Mouse (Mus musculus): ENCODE measurements around the gene Cacng8. TPM values are rescaled to one million over a fixed set of nuclear protein-coding genes. Genes with fewer than 3 reads are reported as not detected.

The Cacng8 gene
- polyA plus RNA-seq, 1 experiment = 0.82 TPM

GRCm38 (mm10) chr7:3368311-3368710, 22.2 kb upstream of the Cacng8 start:
- no peaks in the 10 kb centered on the region for H3K27me3 ChIP-seq (ENCODE audit: control insufficient read depth, insufficient read depth, low read length)
- DNase-seq = no peak
- no peak overlapping the region for H3K4me3 ChIP-seq (ENCODE audit: control insufficient read depth, insufficient read depth, low read length)
- no peaks in the 10 kb centered on the region for H3K4me1 ChIP-seq (replicated peaks; ENCODE audit: control insufficient read depth, insufficient read depth, low read length)
- WGBS = 70% methylated on average over 12 of the region's 12 CpGs
- TF ChIP-seq CTCF (IDR thresholded peaks at IDR 0.05; ENCODE audit: borderline replicate concordance, control insufficient read depth, extremely low read depth, insufficient read depth, low read length, poor library complexity) = no peak
- no peak for TF ChIP-seq POLR2A (IDR thresholded peaks at IDR 0.05; ENCODE audit: control insufficient read depth, extremely low read depth, insufficient read depth, low read length, poor library complexity)
- no peaks in the 10 kb centered on the region for H3K36me3 ChIP-seq (ENCODE audit: control insufficient read depth, insufficient read depth, low read length)
- H3K27ac ChIP-seq (ENCODE audit: control insufficient read depth, insufficient read depth, low read length) = no peak overlapping the region

DNA sequence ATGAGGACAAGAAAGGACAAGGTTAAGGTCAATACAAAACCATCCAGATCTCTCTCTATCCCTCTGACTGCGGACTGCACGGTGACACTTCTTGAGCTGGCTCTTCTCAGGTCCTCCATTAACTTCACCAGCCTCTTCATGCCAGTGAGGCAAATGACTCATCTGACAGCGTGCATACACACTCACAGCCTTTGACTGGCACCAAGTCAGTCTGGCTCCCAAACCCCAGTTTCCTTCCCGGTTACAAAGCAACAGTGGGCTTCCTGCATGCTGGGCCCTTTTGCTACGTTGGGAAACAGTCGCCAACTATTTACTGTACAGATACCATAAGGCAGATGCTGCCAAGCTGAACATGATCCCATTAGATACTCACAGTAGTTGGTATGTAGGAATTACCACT, 21.3 kb upstream of the Cacng8 start:
- 39% methylated on average over 6 of the region's 6 CpGs for WGBS
- TF ChIP-seq POLR2A (IDR thresholded peaks at IDR 0.05; ENCODE audit: control insufficient read depth, extremely low read depth, insufficient read depth, low read length, poor library complexity) (no peak), CTCF (IDR thresholded peaks at IDR 0.05; ENCODE audit: borderline replicate concordance, control insufficient read depth, extremely low read depth, insufficient read depth, low read length, poor library complexity) (no peak)
- no peak overlapping the region for H3K27ac ChIP-seq (ENCODE audit: control insufficient read depth, insufficient read depth, low read length)

DNA sequence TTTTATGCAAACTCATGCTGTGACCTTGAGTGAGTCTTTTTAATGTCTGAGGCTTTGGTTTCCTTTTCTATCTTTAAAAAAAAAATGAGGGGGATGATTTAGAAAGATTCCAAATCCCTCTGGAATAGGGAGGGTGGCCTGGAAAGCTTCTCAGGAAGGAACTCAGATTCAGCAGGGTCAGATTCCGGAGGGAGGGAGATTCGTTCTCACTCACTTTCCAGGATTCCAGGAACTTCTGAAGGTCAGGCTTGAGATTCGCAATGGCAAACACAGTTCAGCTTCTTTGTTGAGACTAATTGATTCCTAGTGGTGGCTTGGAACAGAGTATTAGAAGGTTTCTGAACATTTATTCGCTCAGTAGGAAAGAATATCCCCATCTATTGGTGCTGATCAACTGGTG, 20.1 kb upstream of the Cacng8 start:
- TF ChIP-seq POLR2A (IDR thresholded peaks at IDR 0.05; ENCODE audit: control insufficient read depth, extremely low read depth, insufficient read depth, low read length, poor library complexity) (no peak), CTCF (IDR thresholded peaks at IDR 0.05; ENCODE audit: borderline replicate concordance, control insufficient read depth, extremely low read depth, insufficient read depth, low read length, poor library complexity) (no peak)
- Histone ChIP-seq H3K36me3 (ENCODE audit: control insufficient read depth, insufficient read depth, low read length) (no peaks in the 10 kb centered on the region), H3K27me3 (ENCODE audit: control insufficient read depth, insufficient read depth, low read length) (no peaks in the 10 kb centered on the region), H3K27ac (ENCODE audit: control insufficient read depth, insufficient read depth, low read length) (no peak overlapping the region), H3K4me3 (ENCODE audit: control insufficient read depth, insufficient read depth, low read length) (no peak overlapping the region), H3K4me1 (replicated peaks; ENCODE audit: control insufficient read depth, insufficient read depth, low read length) (no peaks in the 10 kb centered on the region)
- DNase-seq = no peak
- 86% methylated on average over 4 of the region's 4 CpGs for WGBS

More for the DNA sequence above, 21.3 kb upstream of the Cacng8 start:
- DNase-seq = no peak
- no peaks in the 10 kb centered on the region for H3K27me3 ChIP-seq (ENCODE audit: control insufficient read depth, insufficient read depth, low read length)
- no peak overlapping the region for H3K4me3 ChIP-seq (ENCODE audit: control insufficient read depth, insufficient read depth, low read length)
- no peaks in the 10 kb centered on the region for H3K4me1 ChIP-seq (replicated peaks; ENCODE audit: control insufficient read depth, insufficient read depth, low read length)
- no peaks in the 10 kb centered on the region for H3K36me3 ChIP-seq (ENCODE audit: control insufficient read depth, insufficient read depth, low read length)

DNA sequence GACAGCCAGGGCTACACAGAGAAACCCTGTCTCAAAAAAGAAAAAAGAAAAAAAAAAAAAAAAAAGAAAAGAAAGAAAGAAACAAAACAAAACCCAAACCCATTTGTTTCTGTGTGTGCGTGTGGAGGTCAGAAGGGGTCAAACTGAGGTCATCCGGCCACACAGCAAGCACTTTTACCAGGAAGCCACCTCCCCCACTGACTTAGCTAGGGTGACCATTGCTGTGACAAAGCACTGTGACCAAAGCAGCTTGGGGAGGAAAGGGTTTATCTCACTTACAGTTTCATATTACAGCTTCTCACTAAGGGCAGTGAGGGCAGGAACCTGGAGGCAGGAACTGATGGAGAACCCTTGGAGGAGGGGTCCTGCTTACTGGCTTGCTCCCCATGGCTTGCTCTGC, 18.1 kb upstream of the Cacng8 start:
- no peak for TF ChIP-seq CTCF (IDR thresholded peaks at IDR 0.05; ENCODE audit: borderline replicate concordance, control insufficient read depth, extremely low read depth, insufficient read depth, low read length, poor library complexity)
- no peak for TF ChIP-seq POLR2A (IDR thresholded peaks at IDR 0.05; ENCODE audit: control insufficient read depth, extremely low read depth, insufficient read depth, low read length, poor library complexity)
- DNase-seq = no peak
- Histone ChIP-seq H3K36me3 (ENCODE audit: control insufficient read depth, insufficient read depth, low read length) (no peaks in the 10 kb centered on the region), H3K27ac (ENCODE audit: control insufficient read depth, insufficient read depth, low read length) (no peak overlapping the region), H3K4me1 (replicated peaks; ENCODE audit: control insufficient read depth, insufficient read depth, low read length) (no peaks in the 10 kb centered on the region), H3K4me3 (ENCODE audit: control insufficient read depth, insufficient read depth, low read length) (no peak overlapping the region), H3K27me3 (ENCODE audit: control insufficient read depth, insufficient read depth, low read length) (no peaks in the 10 kb centered on the region)
- 96% methylated on average over 2 of the region's 2 CpGs for WGBS

DNA sequence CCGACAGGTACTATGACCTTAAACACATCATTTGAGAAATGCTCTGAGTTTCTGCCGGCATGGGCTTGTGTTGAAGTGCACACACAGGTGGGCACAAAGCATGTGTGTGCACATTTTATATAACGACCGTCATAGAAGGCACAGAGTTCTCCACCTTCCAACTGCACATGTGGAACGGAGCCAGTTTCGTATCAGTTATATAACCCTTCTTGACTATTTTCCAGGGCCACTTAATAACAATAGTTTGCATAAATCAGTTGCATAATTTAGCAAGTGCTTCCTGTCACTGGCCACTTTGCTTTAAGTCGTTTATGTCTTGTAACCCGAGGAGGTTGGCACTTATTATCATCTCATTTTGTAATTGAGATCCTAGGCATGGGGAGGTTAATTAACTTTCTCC, 16.7 kb upstream of the Cacng8 start:
- H3K27ac ChIP-seq (ENCODE audit: control insufficient read depth, insufficient read depth, low read length) = no peak overlapping the region
- WGBS = 84% methylated on average over 8 of the region's 8 CpGs
- H3K4me1 ChIP-seq (replicated peaks; ENCODE audit: control insufficient read depth, insufficient read depth, low read length) = no peaks in the 10 kb centered on the region
- no peaks in the 10 kb centered on the region for H3K36me3 ChIP-seq (ENCODE audit: control insufficient read depth, insufficient read depth, low read length)
- H3K27me3 ChIP-seq (ENCODE audit: control insufficient read depth, insufficient read depth, low read length) = no peaks in the 10 kb centered on the region
- TF ChIP-seq POLR2A (IDR thresholded peaks at IDR 0.05; ENCODE audit: control insufficient read depth, extremely low read depth, insufficient read depth, low read length, poor library complexity) (no peak), CTCF (IDR thresholded peaks at IDR 0.05; ENCODE audit: borderline replicate concordance, control insufficient read depth, extremely low read depth, insufficient read depth, low read length, poor library complexity) (no peak)
- H3K4me3 ChIP-seq (ENCODE audit: control insufficient read depth, insufficient read depth, low read length) = no peak overlapping the region
- no peak for DNase-seq

GRCm38 (mm10) chr7:3376831-3377230, 13.7 kb upstream of the Cacng8 start:
- no peaks in the 10 kb centered on the region for H3K27me3 ChIP-seq (ENCODE audit: control insufficient read depth, insufficient read depth, low read length)
- no peak overlapping the region for H3K27ac ChIP-seq (ENCODE audit: control insufficient read depth, insufficient read depth, low read length)
- peak; percentile 44 for DNase-seq
- TF ChIP-seq POLR2A (IDR thresholded peaks at IDR 0.05; ENCODE audit: control insufficient read depth, extremely low read depth, insufficient read depth, low read length, poor library complexity) = no peak
- TF ChIP-seq CTCF (IDR thresholded peaks at IDR 0.05; ENCODE audit: borderline replicate concordance, control insufficient read depth, extremely low read depth, insufficient read depth, low read length, poor library complexity) = no peak
- no peaks in the 10 kb centered on the region for H3K36me3 ChIP-seq (ENCODE audit: control insufficient read depth, insufficient read depth, low read length)
- 56% methylated on average over 4 of the region's 4 CpGs for WGBS
- H3K4me1 ChIP-seq (replicated peaks; ENCODE audit: control insufficient read depth, insufficient read depth, low read length) = no peaks in the 10 kb centered on the region
- H3K4me3 ChIP-seq (ENCODE audit: control insufficient read depth, insufficient read depth, low read length) = no peak overlapping the region

DNA sequence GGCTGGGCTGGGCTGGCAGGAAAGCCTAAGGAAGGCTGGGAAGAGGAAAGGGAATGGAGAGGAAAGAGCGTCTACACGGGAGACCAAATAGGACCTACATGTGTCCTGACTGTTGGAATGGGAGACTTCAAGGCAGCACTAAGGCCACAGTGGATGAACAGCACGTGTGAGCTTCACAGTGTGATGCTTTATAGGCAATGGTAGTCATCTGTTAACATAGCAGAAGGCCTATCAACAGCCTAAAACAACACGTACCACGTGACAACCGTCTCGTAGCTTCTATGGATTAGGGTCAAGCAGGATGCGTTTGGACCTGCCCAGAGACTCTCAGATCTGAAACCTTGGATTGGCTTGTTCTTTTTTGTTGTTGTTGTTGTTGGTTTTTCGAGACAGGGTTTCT, 8.4 kb upstream of the Cacng8 start:
- no peaks in the 10 kb centered on the region for H3K27me3 ChIP-seq (ENCODE audit: control insufficient read depth, insufficient read depth, low read length)
- WGBS = 87% methylated on average over 9 of the region's 9 CpGs
- DNase-seq = no peak
- TF ChIP-seq POLR2A (IDR thresholded peaks at IDR 0.05; ENCODE audit: control insufficient read depth, extremely low read depth, insufficient read depth, low read length, poor library complexity) (no peak), CTCF (IDR thresholded peaks at IDR 0.05; ENCODE audit: borderline replicate concordance, control insufficient read depth, extremely low read depth, insufficient read depth, low read length, poor library complexity) (no peak)
- no peaks in the 10 kb centered on the region for H3K36me3 ChIP-seq (ENCODE audit: control insufficient read depth, insufficient read depth, low read length)
- H3K27ac ChIP-seq (ENCODE audit: control insufficient read depth, insufficient read depth, low read length) = no peak overlapping the region
- H3K4me3 ChIP-seq (ENCODE audit: control insufficient read depth, insufficient read depth, low read length) = no peak overlapping the region
- no peaks in the 10 kb centered on the region for H3K4me1 ChIP-seq (replicated peaks; ENCODE audit: control insufficient read depth, insufficient read depth, low read length)

Measured in thymus, adult 2 months (tissue).